Mouse (Mus musculus) retina, postnatal 1 day (tissue): ENCODE results near the gene Gm4969.

Experiments
- DNase-seq: peaks from one replicate; pipeline ENCODE4 v3.0.0-alpha.2; 2012

Gene Gm4969

DNA sequence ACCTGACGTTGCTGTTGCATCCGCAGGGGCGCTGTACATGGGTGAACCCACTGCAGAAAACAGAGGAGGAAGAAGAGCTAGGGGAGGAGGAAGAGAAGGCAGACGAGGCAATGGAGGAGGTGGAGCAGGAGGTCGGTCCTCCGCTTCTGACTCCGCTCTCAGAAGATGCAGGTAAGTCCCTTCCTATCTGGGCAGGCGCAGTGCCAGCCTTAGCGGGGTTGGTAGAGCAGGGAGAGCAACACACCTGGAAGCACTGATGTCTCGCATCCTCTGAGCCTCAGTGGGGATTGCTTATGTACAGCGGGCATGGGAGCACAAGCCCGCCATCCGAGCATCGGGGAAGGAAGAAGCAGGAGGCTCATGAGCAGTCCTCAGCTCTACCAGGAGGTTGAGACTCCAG is 51.1 kb downstream of the Gm4969 start:
- DNase-seq = no peak

DNA sequence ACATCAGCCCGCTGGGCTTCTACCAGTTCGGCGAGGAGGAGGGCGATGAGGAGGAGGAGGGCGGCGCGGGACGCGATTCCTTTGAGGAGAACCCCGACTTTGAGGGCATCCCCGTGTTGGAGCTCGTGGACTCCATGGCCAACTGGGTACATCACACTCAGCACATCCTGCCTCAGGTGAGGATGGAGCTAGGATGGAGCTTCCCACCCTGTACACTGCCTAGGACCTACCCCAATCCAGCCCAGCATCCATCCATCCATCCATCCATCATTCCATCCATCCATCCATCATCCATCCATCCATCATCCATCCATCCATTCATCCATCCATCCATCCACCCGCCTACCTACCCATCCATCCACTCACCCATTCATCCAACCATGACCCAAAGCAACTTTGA is 52.3 kb downstream of the Gm4969 start:
- DNase-seq = no peak

DNA sequence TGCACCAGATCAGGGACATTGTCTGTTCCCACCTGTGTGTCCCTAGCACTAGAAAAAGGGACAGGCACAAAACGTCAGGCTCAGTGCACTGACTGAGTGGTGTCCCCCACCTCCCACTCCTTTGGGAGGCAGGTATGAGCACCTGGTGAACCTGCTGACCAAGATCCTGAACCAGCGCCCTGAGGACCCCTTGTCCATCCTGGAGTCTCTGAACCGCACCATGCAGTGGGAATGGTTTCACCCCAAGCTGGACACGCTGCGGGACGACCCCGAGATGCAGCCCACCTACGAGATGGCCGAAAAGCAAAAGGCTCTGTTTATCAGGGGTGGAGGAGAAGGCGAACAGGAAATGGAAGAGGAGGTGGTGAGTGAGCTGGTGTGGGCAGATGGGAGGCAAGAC is 60.8 kb downstream of the Gm4969 start:
- DNase-seq = no peak

DNA sequence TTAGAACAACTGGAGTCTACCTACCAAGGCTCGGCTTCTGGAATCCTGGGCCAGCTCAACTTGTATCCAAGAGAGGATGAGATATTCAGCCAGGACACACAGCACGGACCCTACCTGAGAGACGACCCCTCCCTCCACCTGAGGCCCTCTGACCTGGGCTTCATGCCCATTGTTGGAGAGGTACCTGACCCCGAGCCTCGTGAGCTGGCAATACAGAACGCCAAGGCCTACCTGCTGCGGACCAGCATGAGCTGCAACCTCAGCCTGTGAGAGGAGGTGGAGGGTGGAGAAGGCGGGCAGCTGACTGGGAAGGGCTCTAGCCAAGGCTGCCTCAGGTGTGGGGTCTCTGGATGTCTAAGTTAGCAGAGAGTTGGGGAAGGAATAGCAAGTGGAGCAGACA is 63.1 kb downstream of the Gm4969 start:
- DNase-seq = no peak

DNA sequence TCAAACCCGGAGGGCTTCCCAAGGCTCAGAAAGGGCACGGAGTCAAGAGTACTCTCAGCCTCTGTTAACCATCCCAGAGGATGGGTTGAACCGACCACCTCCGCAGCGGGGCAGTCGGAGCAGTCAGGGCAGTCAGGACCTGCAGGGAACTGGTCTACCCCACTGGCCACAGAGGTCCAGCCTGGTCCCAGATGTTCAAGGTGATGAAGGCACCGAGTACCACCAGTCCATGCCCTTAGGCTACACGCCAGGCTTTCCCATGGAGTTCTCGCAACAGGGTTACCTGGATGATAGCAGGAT is 63.4 kb downstream of the Gm4969 start:
- DNase-seq = no peak

DNA sequence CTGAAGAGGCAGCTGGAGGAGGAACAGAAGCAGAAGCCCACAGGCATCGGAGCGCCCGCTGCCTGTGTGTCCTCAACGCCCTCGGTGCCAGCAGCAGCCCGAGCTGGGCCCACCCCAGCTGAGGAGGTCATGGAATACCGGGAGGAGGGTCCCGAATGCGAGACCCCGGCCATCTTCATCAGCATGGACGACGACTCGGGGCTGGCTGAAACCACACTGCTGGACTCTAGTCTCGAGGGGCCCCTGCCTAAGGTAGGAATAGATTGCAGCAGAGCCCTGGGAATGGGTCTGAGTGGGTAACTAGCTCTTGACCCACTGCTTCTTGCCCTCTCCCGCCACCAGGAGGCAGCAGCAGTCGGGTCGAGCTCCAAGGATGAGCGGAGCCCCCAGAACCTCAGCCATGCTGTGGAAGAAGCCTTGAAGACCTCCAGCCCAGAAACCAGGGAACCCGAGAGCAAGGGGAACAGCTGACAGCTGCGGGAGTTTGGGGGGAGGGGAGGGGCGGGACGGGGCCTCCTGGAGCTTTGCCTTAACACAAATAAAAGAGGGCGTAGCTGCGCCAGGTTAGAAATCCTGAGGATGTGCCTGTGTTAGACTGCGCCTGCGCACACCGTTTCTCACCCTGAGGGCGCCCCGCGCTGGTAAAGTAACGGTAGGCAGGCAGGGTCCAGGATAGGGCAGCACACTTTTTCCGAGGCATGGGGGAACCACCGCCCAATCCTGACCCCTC is 64.0 kb downstream of the Gm4969 start, which contains the start of gene Rsph6a:
Gene Rsph6a, plus strand, starts transcription at position 644 of the 730 bp plus-strand sequence.
- DNase-seq = peak; percentile 81

DNA sequence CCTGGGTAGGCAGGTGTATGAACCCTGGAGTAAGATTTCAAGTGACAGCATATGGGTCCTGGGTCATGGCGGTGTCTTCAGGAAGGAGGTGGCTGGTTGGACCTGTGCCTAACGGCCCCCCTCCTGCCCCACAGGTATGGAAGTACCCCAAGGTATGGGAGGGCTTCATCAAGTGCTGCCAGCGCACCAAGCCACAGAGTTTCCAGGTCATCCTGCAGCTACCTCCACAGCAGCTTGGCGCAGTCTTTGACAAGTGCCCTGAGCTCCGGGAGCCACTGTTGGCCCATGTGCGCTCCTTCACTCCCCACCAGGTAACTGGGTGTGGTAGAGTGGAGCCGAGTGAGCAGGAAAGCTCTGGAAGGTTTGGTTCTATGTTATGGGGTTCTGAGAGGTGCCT is 65.0 kb downstream of the Gm4969 start:
- DNase-seq = no peak

DNA sequence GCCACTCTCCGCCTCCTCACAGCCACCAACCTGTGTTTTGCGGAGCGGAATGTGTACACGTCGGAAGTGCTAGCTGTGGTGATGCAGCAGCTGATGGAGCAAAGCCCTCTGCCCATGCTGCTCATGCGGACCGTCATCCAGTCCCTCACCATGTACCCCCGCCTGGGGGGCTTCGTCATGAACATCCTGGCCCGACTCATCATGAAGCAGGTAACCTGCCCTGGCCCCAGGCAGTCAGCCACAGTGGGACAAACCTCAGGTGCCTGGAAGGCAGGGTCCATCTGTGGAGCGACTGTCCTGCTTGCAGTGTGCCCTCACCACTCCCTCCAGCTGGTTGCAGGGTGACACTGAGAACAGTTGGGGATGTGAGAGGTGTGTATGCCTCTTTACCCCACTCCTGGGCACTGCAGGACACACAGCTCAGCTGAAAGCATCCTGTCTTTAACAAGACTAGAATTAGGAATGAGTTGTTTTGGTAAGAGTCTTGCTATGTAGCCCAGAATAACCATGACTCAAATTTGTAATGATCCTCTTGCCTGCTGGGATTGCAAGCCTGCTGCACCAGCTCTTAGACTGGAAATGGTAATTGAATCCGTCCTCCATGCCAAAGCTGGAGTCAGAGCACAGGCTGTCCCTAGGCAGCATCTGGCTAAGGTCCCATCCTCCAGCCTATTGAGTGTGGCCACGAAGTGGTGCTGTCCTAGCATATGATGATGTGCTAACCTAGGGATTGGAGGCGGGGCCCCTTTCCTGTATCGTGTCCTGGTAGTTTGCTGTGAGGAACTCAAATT is 65.6 kb downstream of the Gm4969 start:
- DNase-seq = no peak

DNA sequence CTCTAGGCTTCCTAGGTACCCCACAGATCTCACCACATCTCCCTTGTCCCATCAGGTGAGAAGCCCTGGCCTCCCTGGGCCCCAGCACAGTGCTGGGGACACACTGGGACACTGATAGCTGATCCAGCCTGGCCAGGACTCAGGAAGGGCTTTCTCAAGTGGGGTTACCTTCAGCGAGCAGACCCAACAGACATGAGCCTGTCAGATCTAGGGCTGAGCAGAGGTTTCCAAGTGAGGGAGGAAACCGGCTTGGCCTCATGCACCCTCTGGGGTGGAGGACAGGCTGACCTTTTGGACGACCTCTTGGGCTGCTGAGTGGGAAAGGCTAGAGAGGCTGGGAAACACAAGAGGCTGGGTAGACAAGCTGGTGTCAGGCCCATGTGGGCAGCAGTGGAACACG is 67.0 kb downstream of the Gm4969 start:
- DNase-seq = no peak

DNA sequence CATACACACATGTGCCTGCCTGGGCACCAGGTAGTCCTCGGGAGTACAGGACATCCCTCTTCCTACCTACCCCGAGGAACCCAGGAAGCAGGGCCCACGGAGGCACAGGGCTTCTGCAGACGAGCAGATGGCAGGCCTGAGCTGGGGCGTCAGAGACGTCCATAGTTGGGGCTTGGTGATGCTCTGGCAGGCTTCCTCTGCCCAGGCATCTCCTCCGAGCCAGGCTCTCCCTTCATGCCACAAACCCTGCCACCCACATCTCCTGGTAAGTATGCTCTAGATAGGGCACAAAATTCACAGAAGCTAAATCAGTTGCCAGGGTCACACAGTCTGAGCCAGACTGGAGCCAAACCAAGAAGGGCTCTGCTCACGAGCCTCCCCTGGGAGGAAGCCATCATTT is 68.0 kb downstream of the Gm4969 start:
- DNase-seq = no peak

DNA sequence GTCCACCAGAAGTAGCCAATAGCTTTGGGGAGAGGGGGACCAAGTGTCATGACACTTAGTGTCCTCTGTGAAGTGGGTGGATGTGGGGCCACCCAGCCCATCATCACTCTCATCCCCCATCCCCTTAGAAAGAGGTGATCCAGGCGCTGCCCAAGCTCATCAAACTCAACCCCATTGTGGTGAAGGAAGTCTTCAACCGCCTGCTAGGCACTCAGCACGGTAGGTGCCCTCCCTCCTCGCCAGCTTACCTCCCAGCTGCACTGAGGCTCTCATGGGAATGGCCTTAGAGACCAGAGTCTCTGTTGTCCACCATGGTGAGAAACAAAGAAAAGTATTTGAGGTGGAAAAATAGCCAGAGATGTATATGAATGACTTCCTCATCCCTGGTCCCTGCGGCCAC is 68.9 kb downstream of the Gm4969 start:
- DNase-seq = no peak
